In genomic region chr2:112436292-112436691, GRCm38 (mm10) we compare ENCODE assay signal across 22 mouse cellular contexts. TPM values are rescaled to one million over a fixed set of nuclear protein-coding genes. Genes with fewer than 3 reads are reported as not detected.
"Had no signal": no experiment of that assay in that cellular context is flagged by ENCODE, and none has a peak within 500 bp of the region (broad histone marks: within the 10 kb centered on the region; RNA-seq: fewer than 3 reads in every experiment).

No protein-coding gene starts in this region.

- H3K27ac ChIP-seq: neural tube, embryonic 15.5 days; stomach, embryonic 15.5 days; stomach, postnatal 0 days had no signal

- H3K36me3 ChIP-seq: neural tube, embryonic 15.5 days; stomach, embryonic 15.5 days had no signal

- H3K4me3 ChIP-seq: neural tube, embryonic 15.5 days; stomach, embryonic 15.5 days had no signal

- H3K27me3 ChIP-seq: neural tube, embryonic 15.5 days; stomach, embryonic 15.5 days had no signal

- H3K9ac ChIP-seq: neural tube, embryonic 15.5 days; stomach, embryonic 15.5 days had no signal

- H3K4me1 ChIP-seq: neural tube, embryonic 15.5 days; stomach, embryonic 15.5 days had no signal

- H3K4me2 ChIP-seq: neural tube, embryonic 15.5 days; stomach, embryonic 15.5 days had no signal

- DNase-seq: retina, postnatal 1 day; right cerebral cortex, adult 18-20 months; right cerebral cortex, postnatal 14 days; right cerebral cortex, postnatal 25 days; right cerebral cortex, postnatal 4 days; spleen, adult 18-20 months; thymus, adult 18-20 months; thymus, adult 2 months; thymus, postnatal 14 days; thymus, postnatal 25 days; thymus, postnatal 36 days; thymus, postnatal 4 days had no signal

- H3K9me3 ChIP-seq: neural tube, embryonic 15.5 days; stomach, embryonic 15.5 days had no signal

RNA-seq across cellular contexts. Expression of gene Chrm5, which starts 44.3 kb away (rescaled TPM):
- total RNA-seq: neutrophil, adult 5-6 weeks had no signal
- polyA plus RNA-seq: small intestine, adult 2 months; spleen, adult 2 months; stomach, embryonic 14.5 days; stomach, embryonic 15.5 days; stomach, postnatal 0 days; testis, adult 2 months; thymus, adult 2 months; thymus, postnatal 0 days; urinary bladder, adult 2 months had no signal
